ENCODE assay signal across 8 mouse cellular contexts in genomic region chr6:84095882-84096281, GRCm38 (mm10).
DNase-seq lines count a peak whose midpoint lies in the region; ATAC-seq and TF ChIP-seq lines count a peak whose summit lies in the region.

No protein-coding gene starts in this region.

- peak; percentile 39 for DNase-seq in urinary bladder, postnatal 14 days (ENCODE audit: low spot score)
- no peak for DNase-seq in urinary bladder, postnatal 4 days (ENCODE audit: low spot score in 2 of 2)
- peak; percentile 68 for DNase-seq in c-Kit-positive CD71-positive TER-119-positive erythroid progenitor cells, embryonic 14.5 days (ENCODE audit: low spot score)
- DNase-seq in induced T-regulatory cell, adult 2 months (ENCODE audit: low read depth) = peak; percentile 83
- DNase-seq in midbrain, postnatal 0 days (ENCODE audit: low spot score) = peak; percentile 94

- peak; percentile 98 for TF ChIP-seq CTCF in midbrain, postnatal 0 days (IDR thresholded peaks at IDR 0.05)

- no peak overlapping the region for H3K27ac ChIP-seq in forebrain, embryonic 12.5 days
- peak overlapping the region; percentile 47; the same call in 1 of the 2 replicates for H3K27ac ChIP-seq in limb, embryonic 12.5 days
- H3K27ac ChIP-seq in midbrain, postnatal 0 days (ENCODE audit: low read depth, low read length) = no peak overlapping the region

- no peak overlapping the region for H3K4me3 ChIP-seq in forebrain, embryonic 12.5 days (replicated peaks)
- no peak overlapping the region for H3K4me3 ChIP-seq in limb, embryonic 12.5 days (replicated peaks)
- H3K4me3 ChIP-seq in midbrain, postnatal 0 days (ENCODE audit: low read depth, low read length) = no peak overlapping the region

- no peaks in the 10 kb centered on the region for H3K36me3 ChIP-seq in forebrain, embryonic 12.5 days (replicated peaks)
- H3K36me3 ChIP-seq in limb, embryonic 12.5 days = no peaks in the 10 kb centered on the region
- H3K36me3 ChIP-seq in midbrain, postnatal 0 days (ENCODE audit: insufficient read depth, low read length) = no peaks in the 10 kb centered on the region

- H3K27me3 ChIP-seq in forebrain, embryonic 12.5 days = peaks cover 5% of the 10 kb centered on the region; the same call in 1 of the 2 replicates
- H3K27me3 ChIP-seq in limb, embryonic 12.5 days = no peaks in the 10 kb centered on the region
- no peaks in the 10 kb centered on the region for H3K27me3 ChIP-seq in midbrain, postnatal 0 days (ENCODE audit: insufficient read depth, low read length)

- WGBS in forebrain, embryonic 12.5 days = 13% methylated on average over 7 of the region's 7 CpGs
- WGBS in limb, embryonic 12.5 days = 8% methylated on average over 7 of the region's 7 CpGs
- 14% methylated on average over 7 of the region's 7 CpGs for WGBS in midbrain, postnatal 0 days

- H3K4me1 ChIP-seq in forebrain, embryonic 12.5 days = no peaks in the 10 kb centered on the region
- peaks cover 44% of the 10 kb centered on the region for H3K4me1 ChIP-seq in limb, embryonic 12.5 days (replicated peaks)
- no peaks in the 10 kb centered on the region for H3K4me1 ChIP-seq in midbrain, postnatal 0 days (ENCODE audit: insufficient read depth, low read length)

- no peak overlapping the region for H3K4me2 ChIP-seq in forebrain, embryonic 12.5 days
- H3K4me2 ChIP-seq in limb, embryonic 12.5 days = no peak overlapping the region
- no peak overlapping the region for H3K4me2 ChIP-seq in midbrain, postnatal 0 days (ENCODE audit: low read depth, low read length, poor library complexity, severe bottlenecking)

- H3K9me3 ChIP-seq in forebrain, embryonic 12.5 days = no peaks in the 10 kb centered on the region
- H3K9me3 ChIP-seq in limb, embryonic 12.5 days = no peaks in the 10 kb centered on the region
- no peaks in the 10 kb centered on the region for H3K9me3 ChIP-seq in midbrain, postnatal 0 days (ENCODE audit: low read length)

- peak; percentile 75 for ATAC-seq in forebrain, embryonic 12.5 days (ENCODE audit: low FRiP score)
- peak; percentile 38; the same call in 1 of the 2 replicates for ATAC-seq in limb, embryonic 12.5 days (ENCODE audit: insufficient number of reproducible peaks, insufficient read depth, low FRiP score, low TSS enrichment, low read depth)
- peak; percentile 58 for ATAC-seq in midbrain, postnatal 0 days (ENCODE audit: low FRiP score)
- ATAC-seq in inflammation-experienced regulatory T-cells, adult 6 months = no peak

- no peak overlapping the region for H3K9ac ChIP-seq in forebrain, embryonic 12.5 days
- no peak overlapping the region for H3K9ac ChIP-seq in limb, embryonic 12.5 days (replicated peaks)
- no peak overlapping the region for H3K9ac ChIP-seq in midbrain, postnatal 0 days (replicated peaks; ENCODE audit: low read length, poor library complexity, severe bottlenecking)

Comparison
In these comparisons a context has a peak if more than half of its experiments do, and no peak if none do; other contexts are left out.
1. DNase-seq: peak in urinary bladder, postnatal 14 days (single experiment), c-Kit-positive CD71-positive TER-119-positive erythroid progenitor cells, embryonic 14.5 days (single experiment), induced T-regulatory cell, adult 2 months (single experiment) and midbrain, postnatal 0 days (single experiment); none in urinary bladder, postnatal 4 days (0 of 2).